Mouse (Mus musculus) adipocyte (in vitro differentiated cells): ENCODE results near the gene Baiap2l1.
A peak's percentile ranks its signal among the peaks of the same experiment; 100 is the strongest.
"Not testable (repeated sequence)": the region's sequence is repeated elsewhere in the genome, so short reads cannot be mapped to it uniquely, and the experiment has no call there.

Experiments
- DNase-seq: peaks from one replicate; pipeline ENCODE4 v3.0.0-alpha.2; 2016; ENCODE audit warnings: low spot score

Gene Baiap2l1

DNA sequence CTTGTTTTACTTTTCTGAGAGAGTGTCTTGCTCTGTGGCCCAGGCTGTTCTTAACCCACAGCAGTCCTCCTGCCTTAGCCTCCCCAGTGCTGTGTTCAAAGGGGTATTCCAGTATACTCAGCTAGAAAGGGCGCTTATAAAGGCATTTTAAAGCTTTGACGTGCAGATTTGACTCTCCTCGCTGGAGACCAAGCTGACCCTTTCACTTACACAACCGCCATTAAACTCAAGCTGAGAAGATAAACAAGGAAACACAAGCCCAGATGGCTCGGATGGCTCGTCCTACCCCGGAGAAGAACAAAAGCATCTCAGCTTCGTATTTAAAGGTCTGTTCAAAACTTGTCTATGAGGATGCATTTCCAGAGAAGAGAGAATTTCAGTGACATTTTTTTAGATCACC lies 6.7 kb downstream of the Baiap2l1 start:
- DNase-seq = no peak

DNA sequence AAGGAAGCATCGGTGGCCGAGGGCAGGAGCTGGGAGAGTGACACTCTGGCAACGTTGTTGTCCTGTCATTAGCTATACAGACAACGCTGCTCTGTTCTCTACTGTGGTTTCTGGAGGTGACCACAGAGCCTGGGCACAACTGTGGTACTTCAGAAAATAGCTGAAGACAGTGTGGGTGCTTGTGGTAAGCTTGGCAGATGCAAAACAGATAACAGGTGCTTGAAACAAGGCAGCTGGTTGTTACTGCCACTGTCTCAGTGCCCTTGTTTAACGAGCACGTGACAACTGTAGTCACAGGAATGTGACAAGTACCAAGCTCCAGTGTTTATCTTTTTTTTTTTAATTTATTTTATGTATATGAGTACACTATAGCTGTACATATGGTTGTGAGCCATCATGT lies 13.3 kb downstream of the Baiap2l1 start:
- DNase-seq = no peak

DNA sequence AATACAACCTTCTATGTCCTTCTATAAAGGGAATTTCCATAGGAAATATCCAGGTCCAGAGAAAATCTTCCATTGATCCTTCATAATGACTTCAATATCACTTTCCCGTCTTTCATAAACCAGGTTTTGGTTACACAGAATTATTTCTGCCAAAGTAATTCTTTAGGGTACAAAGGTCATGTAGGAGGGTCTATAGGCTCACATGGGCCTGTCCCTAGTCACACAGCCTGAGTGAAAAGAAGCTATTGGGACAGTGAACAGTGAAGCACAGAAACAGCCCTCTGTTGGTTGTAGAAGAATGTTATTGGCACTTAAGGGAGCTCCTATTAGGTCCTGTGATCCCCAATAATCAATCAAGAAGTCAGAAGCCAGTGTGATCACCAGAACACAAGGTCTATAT lies 16.8 kb downstream of the Baiap2l1 start:
- DNase-seq = no peak

GRCm38 (mm10) chr5:144338787-144339186 lies 19.1 kb downstream of the Baiap2l1 start:
- DNase-seq = no peak

DNA sequence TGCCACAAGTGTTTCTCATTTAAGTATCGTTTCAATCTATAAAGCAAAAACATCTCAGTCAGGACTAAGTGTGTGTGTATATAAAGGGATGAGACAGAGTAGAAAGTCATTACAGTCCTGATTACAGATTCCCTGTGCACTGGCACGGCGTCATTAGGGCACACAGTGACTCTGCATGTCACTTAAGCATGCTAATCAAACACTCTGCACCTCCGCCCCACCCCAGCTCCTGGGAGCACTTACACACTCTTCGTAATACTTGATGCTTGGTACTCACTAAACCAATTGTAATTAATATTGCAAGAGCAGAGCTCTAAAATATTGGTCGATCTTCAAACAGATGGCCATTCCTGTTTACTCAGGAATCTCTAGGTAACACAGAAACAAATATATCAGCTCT lies 22.6 kb downstream of the Baiap2l1 start:
- DNase-seq = not testable (repeated sequence)

GRCm38 (mm10) chr5:144334010-144334409 lies 23.9 kb downstream of the Baiap2l1 start:
- no peak for DNase-seq

DNA sequence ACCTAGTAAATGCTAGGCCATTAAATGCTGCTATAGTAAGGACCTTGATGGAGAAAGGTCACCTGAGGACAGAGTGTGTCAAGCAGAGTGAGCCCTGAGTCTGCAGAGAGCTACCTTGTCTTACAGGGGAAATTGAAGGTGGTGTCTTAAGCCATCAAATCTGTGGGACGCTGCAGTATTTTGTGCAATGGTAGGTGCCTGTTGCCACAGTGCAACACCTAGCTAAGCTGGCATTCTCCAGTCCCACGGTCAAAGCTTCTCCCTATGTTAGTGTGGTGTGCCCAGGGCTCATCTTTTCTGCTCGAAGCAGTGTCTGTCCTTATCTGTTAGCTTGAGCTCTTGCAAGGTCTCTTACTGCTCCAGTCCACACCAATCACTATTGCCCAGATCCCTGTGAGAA lies 35.2 kb downstream of the Baiap2l1 start:
- no peak for DNase-seq

DNA sequence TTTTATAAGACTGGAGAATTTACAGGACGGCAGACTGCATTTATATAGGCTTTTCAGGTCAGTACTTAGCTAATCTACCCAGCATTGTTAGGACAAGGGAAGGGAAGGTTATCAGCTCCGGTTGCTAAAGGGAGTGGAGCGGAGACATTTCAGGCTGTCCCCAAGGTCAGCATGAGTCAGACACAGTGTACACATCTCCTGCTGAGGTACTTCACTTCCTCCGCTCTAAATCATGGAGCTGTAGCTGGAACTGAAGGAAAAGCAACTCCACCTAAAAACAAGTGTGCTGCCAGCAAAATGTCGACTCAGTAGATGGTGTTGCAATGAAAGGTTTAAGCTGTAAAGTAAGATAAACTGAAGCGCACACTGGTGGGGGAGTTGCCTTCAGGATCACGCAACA lies 36.2 kb downstream of the Baiap2l1 start:
- peak; percentile 12 for DNase-seq

GRCm38 (mm10) chr5:144318286-144318685 lies 39.6 kb downstream of the Baiap2l1 start:
- DNase-seq = no peak

DNA sequence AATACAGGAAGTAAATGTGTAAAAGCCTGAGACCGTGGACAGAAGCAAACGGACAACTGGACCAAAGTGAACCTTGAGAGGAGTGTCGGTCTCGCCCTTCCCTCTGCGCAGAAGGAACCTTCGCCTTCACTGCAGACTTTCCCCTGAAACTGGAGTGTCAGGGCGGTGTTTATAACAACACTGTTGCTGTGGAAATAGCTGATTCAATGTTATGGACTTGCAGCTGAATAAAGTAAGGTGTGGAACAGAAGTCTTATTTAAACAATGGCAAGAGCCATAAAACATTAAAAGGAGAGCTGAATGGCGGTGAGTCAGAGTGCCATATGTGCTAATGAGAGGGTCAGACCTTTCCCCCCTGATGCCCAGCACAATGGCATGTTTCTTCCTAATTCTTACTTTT lies 40.5 kb downstream of the Baiap2l1 start:
- no peak for DNase-seq

DNA sequence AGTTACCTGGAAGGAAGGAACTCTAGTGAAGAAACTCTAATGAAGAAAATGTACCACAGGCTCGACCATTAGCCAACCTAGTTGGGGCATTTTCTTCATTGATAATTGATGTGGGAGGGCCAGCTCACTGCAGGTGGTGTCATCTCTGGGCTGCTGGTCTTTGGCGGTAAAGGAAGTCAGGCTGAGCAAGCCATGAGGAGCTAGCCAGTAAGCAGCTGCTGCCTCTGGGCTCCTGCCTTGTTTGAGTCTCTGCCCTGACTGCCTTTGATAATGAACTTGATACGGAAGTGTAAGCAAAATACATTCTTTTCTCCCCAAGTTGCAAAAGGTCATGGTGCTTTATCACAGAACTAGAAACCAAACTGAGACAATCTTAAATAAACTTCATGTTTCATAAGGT lies 41.5 kb downstream of the Baiap2l1 start:
- no peak for DNase-seq

DNA sequence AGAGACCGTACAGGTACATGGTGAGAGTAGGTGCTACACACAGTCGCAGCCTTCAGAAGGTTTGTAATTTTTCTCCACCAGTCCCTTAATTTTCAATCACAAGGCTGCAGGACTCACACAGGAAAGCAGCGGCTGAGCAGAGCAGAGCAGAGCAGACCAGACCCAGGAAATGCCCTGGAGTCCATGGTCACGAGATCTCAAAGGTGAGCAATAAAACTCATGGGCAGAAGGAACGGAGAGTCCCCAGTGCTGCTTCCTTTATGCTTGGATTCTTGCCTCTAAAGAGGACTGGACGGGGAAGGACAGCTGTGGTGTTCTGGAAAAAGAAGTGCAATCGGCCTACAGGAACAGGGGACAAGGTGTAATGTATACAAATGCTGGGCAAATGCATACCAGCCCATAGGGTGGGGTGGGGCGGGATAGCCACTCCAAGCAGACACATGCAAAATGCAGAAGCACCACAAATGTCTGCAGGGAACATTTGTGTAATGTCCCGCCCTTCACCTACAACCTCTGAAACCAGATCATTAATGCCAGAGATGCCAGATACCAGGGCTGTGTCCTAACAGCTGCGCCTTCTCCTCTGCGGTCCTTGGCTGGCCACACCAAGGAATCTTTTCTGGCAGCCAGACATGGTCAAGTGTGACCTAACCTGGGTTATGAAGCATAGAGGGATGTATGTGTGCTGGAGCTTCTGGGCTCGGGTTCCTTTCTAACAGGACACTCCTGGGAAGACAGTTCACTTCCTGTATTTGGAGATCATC lies 43.0 kb downstream of the Baiap2l1 start:
- DNase-seq = no peak

DNA sequence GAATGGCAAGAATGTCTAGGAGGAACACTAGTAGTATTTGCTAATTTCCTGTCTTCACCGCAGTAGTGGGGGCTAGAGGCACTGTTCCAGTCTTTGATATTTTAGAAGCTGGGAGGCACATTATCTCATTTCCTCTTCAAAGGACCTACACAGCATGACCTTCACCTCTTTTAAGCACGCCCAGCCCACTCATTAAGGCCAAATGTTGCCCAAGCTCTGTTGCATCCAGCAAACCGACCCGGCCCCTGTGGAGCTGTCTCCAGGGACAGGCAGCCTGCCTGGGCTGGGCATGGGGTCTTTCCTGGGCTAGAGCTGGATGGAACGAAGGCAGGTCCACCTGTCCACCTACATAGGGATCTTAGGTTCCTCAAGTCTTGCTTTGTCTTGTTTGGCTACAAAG lies 44.6 kb downstream of the Baiap2l1 start:
- no peak for DNase-seq

DNA sequence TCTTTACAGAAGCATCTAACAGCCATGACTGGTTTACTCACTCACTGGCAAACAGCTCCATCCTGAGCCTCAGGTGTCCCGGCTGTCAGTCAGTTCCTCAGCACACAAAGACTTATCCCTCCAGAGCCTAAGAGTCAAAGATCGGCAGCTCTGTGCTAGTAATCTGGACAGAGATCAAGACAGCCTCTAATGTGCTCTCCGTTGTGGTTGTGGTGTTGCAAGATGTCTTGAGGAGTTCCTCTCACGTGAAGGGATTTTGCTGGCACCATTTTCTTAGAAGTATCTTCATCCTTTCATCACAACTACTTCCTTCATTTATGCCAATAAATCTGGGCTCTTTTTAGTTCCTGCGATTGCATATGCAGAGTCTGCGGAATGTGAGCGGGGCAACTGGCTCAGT lies 45.7 kb downstream of the Baiap2l1 start:
- DNase-seq = peak; percentile 17

DNA sequence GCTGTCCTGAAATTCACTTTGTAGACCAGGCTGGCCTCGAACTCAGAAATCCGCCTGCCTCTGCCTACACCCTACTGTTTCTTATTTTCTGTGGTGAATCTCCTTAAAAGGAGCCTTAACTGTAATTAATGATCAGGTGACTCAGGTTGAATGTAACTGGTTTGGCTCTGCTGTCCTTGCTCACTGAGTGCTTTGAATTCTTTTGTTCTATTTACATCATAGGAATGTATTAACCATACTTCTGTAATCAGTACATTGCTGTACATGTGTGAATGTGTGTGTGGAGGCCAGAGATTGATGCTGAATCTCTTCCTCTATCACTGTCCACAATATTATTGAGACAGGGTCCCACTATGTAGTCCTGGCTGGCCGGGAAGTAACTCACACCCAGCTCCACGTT lies 49.0 kb downstream of the Baiap2l1 start:
- no peak for DNase-seq

DNA sequence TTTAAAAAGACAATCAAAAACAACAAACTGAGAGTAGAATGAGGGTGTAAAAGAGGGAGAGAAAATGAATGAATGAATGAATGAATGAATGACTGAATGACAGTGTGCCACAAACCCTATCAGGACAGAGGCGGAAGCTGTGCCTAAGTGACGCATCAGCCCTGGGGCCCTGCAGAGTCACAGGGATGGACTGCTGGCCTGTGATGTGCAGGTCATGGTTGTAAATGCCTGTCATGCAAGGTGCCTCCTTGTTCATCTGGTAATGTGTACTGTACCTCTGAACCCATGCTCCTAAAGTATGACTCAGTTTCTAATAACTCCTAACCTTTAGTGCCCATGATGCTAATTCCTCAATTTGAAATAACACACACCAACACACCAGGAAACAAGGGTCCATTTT lies 54.8 kb downstream of the Baiap2l1 start:
- no peak for DNase-seq

DNA sequence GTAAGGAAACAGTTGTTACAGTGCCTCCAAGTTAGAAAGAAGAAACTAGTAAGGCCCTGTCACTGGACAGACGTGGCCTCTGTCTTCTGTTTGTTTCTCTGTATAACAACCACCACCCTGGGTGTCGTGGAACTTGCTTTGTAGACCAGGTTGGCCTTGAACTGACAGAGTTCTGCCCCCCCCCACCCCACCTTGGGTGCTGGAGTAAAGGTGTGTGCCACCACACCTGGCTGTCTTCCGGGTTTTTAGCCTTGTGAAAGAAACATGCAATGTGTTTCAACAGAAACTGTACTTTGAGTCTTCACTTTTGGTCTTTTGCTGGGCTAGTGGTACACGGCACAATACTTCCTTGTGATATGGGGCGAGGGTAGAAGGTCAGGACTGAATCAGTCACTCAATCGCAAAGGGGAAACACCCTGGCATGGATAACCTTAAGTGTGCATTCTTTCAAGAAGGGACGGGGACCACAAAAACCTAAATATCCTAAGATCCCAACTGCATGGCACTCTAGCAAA lies 61.8 kb downstream of the Baiap2l1 start:
- DNase-seq = no peak

DNA sequence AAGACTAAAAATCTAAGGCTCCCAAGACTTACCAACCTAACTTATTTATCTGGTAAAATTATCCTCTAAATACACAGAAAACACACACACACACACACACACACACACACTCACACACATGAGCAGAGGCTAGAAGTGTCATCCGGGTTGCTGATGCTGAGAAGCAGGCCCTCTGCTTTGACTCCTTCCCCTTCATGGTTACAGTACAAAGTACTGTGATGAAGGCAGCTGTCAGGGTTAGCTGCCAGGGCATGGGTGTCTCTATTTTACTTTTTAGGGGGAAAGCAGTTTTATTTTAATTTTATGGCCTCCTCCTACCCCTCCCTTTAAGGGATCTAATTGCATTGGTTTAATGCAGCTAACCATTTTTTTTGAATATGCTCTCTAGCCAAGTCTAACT lies 62.6 kb downstream of the Baiap2l1 start:
- no peak for DNase-seq

GRCm38 (mm10) chr5:144294908-144295307 lies 63.0 kb downstream of the Baiap2l1 start:
- no peak for DNase-seq

DNA sequence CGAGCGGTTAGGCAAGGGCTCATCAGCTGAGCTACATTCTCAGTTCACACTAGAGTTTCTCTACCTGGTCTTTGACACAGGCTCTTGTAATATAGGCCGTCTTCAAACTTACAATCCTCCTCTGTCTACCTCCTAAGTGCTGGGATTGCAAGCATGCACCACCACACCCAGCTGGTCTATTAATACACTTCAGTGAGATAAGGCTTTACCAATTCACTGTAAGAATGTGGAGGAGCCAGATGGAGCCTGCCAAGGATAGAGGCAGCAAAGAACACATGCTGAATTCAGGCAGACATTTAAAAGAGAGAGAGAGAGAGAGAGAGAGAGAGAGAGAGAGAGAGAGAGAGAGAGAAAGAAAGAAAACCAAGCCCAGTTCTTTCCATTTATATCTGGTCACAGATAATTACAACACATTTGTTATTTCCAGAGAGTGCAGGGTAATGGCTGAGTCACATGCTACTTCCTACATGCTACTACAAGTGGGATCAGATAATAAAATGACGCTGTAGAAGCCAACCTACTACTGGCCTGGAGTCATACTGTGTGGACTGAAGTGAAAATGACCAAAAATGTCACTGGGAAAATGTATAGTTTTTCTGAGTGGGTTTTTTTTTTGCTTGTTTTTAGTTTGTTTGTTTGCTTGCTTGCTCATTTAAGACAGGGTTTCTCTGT lies 68.0 kb downstream of the Baiap2l1 start:
- DNase-seq = no peak

- DNase-seq = no peak
These were observed 69.5 kb downstream of the Baiap2l1 start for GRCm38 (mm10) chr5:144288391-144288790.

DNA sequence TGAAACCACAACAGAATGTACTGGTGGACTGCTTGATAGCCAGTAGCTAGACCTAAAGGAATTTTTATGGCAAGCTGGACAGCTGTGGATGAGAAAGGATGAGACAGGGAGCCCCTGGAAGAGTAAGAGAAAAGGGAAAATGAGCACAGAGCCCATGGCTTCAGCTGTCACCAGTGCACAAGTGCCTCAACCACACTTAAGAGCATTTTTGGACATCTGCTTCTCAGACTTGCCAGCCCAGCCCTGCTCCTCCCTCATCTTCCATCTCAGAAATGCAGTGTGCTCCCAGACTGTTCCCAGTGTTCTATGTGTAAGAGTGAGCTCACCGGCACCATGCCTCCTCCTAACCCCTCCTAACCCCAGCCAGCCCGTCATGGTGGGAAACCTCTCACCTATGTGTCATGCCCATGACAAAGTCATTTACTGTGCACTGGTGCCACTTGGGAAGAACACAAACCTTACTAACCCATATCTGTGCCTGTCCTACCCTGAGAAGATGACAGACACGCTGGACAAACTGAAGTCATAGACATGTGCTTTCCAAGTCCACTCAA lies 70.6 kb downstream of the Baiap2l1 start:
- no peak for DNase-seq

- DNase-seq = no peak
These were observed 71.2 kb downstream of the Baiap2l1 start for GRCm38 (mm10) chr5:144286591-144287266.
